21 mouse cellular contexts compared by ENCODE assay signal in genomic region chr15:59805771-59806170, GRCm38 (mm10).
DNase-seq lines count a peak whose midpoint lies in the region; ATAC-seq and TF ChIP-seq lines count a peak whose summit lies in the region.
"Had no signal": no experiment of that assay in that cellular context is flagged by ENCODE, and none has a peak within 500 bp of the region (broad histone marks: within the 10 kb centered on the region; RNA-seq: fewer than 3 reads in every experiment).

No protein-coding gene starts in this region.

- H3K79me2 ChIP-seq in liver, adult 2 months (ENCODE audit: control insufficient read depth, insufficient read depth, low read length) = no peaks in the 10 kb centered on the region

- no peak overlapping the region for H3K4me3 ChIP-seq in liver, adult 2 months (ENCODE audit: insufficient read depth, low read depth, low read length)
- no peak overlapping the region for H3K4me3 ChIP-seq in lung, postnatal 0 days (ENCODE audit: low read depth, low read length)
- H3K4me3 ChIP-seq: forebrain, embryonic 10.5 days; forebrain, embryonic 13.5 days; hindbrain, embryonic 10.5 days; hindbrain, embryonic 13.5 days had no signal

- TF ChIP-seq POLR2A in liver, adult 2 months (IDR thresholded peaks at IDR 0.05; ENCODE audit: extremely low read depth, insufficient read depth, low read length) = no peak

- WGBS in liver, adult 2 months = 33% methylated on average over 2 of the region's 2 CpGs
- 84% methylated on average over 2 of the region's 2 CpGs for WGBS in lung, postnatal 0 days

- TF ChIP-seq CTCF in liver, adult 2 months (IDR thresholded peaks at IDR 0.05; ENCODE audit: low read depth, low read length) = peak; percentile 54
- no peak for TF ChIP-seq CTCF in lung, postnatal 0 days (IDR thresholded peaks at IDR 0.05)

- TF ChIP-seq EP300 in lung, postnatal 0 days (IDR thresholded peaks at IDR 0.05) = no peak

- H3K9ac ChIP-seq in liver, adult 2 months (ENCODE audit: low read depth, low read length) = no peak overlapping the region
- no peak overlapping the region for H3K9ac ChIP-seq in lung, postnatal 0 days (replicated peaks; ENCODE audit: low read depth)
- H3K9ac ChIP-seq: forebrain, embryonic 13.5 days; hindbrain, embryonic 13.5 days had no signal

- ATAC-seq in lung, postnatal 0 days = no peak
- ATAC-seq: forebrain, embryonic 13.5 days; forebrain, embryonic 16.5 days; hindbrain, embryonic 16.5 days had no signal

- DNase-seq in heart, adult 11 months = peak; percentile 69
- DNase-seq in heart, postnatal 36 days = no peak
- peak; percentile 69 for DNase-seq in liver, adult 2 months (ENCODE audit: extremely low read depth, low read depth, low spot score)
- DNase-seq in liver = no peak
- peak; percentile 51 for DNase-seq in lung, postnatal 36 days
- no peak for DNase-seq in lung, postnatal 0 days (ENCODE audit: low spot score)
- no peak for DNase-seq in Muller cell, postnatal 12 days (ENCODE audit: inconsistent ontology term)
- DNase-seq: adrenal gland, adult 8-10 months; adrenal gland, postnatal 25 days; cerebellum, adult 11-12 months; cerebellum, adult 9-10 months; cerebellum, postnatal 14 days; gastrocnemius, postnatal 10 days; gastrocnemius, postnatal 36 days had no signal

- intact Hi-C loops in heart, postnatal 36 days (cut with DNase I) = no loop called here

- no peaks in the 10 kb centered on the region for H3K36me3 ChIP-seq in liver, adult 2 months (ENCODE audit: control insufficient read depth, insufficient read depth, low read length)
- no peaks in the 10 kb centered on the region for H3K36me3 ChIP-seq in lung, postnatal 0 days (ENCODE audit: insufficient read depth, low read length)
- H3K36me3 ChIP-seq: forebrain, embryonic 10.5 days; hindbrain, embryonic 10.5 days; hindbrain, embryonic 13.5 days had no signal

- no peaks in the 10 kb centered on the region for H3K9me3 ChIP-seq in lung, postnatal 0 days (ENCODE audit: low read length)
- H3K9me3 ChIP-seq: forebrain, embryonic 10.5 days; forebrain, embryonic 13.5 days; hindbrain, embryonic 10.5 days had no signal

- H3K27ac ChIP-seq in liver, adult 2 months (replicated peaks; ENCODE audit: insufficient read depth, low read depth, low read length) = no peak overlapping the region
- no peak overlapping the region for H3K27ac ChIP-seq in lung, postnatal 0 days (ENCODE audit: low read length)
- H3K27ac ChIP-seq: forebrain, embryonic 10.5 days; forebrain, embryonic 13.5 days; hindbrain, embryonic 10.5 days; hindbrain, embryonic 13.5 days had no signal

- no peaks in the 10 kb centered on the region for H3K4me1 ChIP-seq in liver, adult 2 months (ENCODE audit: control insufficient read depth, insufficient read depth, low read length)
- no peaks in the 10 kb centered on the region for H3K4me1 ChIP-seq in lung, postnatal 0 days (ENCODE audit: insufficient read depth, low read depth, low read length)
- H3K4me1 ChIP-seq: forebrain, embryonic 10.5 days; forebrain, embryonic 13.5 days; hindbrain, embryonic 10.5 days; hindbrain, embryonic 13.5 days had no signal

- no peaks in the 10 kb centered on the region for H3K27me3 ChIP-seq in liver, adult 2 months (ENCODE audit: control insufficient read depth, insufficient read depth, low read length)
- no peaks in the 10 kb centered on the region for H3K27me3 ChIP-seq in lung, postnatal 0 days (replicated peaks; ENCODE audit: insufficient read depth, low read length)
- H3K27me3 ChIP-seq: forebrain, embryonic 13.5 days; hindbrain, embryonic 13.5 days had no signal

- H3K4me2 ChIP-seq in lung, postnatal 0 days (replicated peaks; ENCODE audit: low read depth, low read length) = no peak overlapping the region
- H3K4me2 ChIP-seq: forebrain, embryonic 13.5 days; heart, embryonic 11.5 days; hindbrain, embryonic 13.5 days had no signal

Comparison
In these comparisons a context has a peak if more than half of its experiments do, and no peak if none do; other contexts are left out.
1. DNase-seq: peak in heart, adult 11 months (single experiment), liver, adult 2 months (single experiment) and lung, postnatal 36 days (single experiment); none in heart, postnatal 36 days (0 of 2), liver (single experiment), lung, postnatal 0 days (single experiment) and Muller cell, postnatal 12 days (single experiment).